Mouse (Mus musculus) C2C12 (cell line): ENCODE data around the gene Slc25a3. TPM values are rescaled to one million over a fixed set of nuclear protein-coding genes. Genes with fewer than 3 reads are reported as not detected.
A peak's percentile ranks its signal among the peaks of the same experiment; 100 is the strongest.

Source experiments
- H3K27me3 ChIP-seq: one replicate; pipeline ENCODE4 v1.6.1; 2011; ENCODE audit not compliant: control insufficient read depth, insufficient read depth, insufficient read length
- H3K36me3 ChIP-seq: one replicate; pipeline ENCODE4 v1.6.1; 2011; ENCODE audit not compliant: control insufficient read depth, insufficient read depth
- H3K4me3 ChIP-seq: one replicate; pipeline ENCODE4 v1.5.1; 2011; ENCODE audit warnings: mild to moderate bottlenecking, control low read depth; ENCODE audit not compliant: poor library complexity, insufficient read depth, severe bottlenecking
- H3K79me2 ChIP-seq: one replicate; pipeline ENCODE4 v1.6.1; 2011; ENCODE audit not compliant: control insufficient read depth, insufficient read depth
- H3K79me3 ChIP-seq: one replicate; pipeline ENCODE4 v1.6.1; 2011; ENCODE audit warnings: low read depth, control low read depth
- H3ac ChIP-seq: one replicate; pipeline ENCODE3; 2011; ENCODE audit warnings: low read depth; ENCODE audit not compliant: control insufficient read depth, insufficient read length
- CEBPB ChIP-seq: IDR thresholded peaks from one replicate; pipeline ENCODE4 v1.6.1; 2011; ENCODE audit warnings: low read depth, mild to moderate bottlenecking, control low read depth, moderate library complexity
- CTCF ChIP-seq: IDR thresholded peaks from one replicate; pipeline ENCODE4 v1.5.1; 2011; ENCODE audit not compliant: control insufficient read depth, insufficient read depth, insufficient read length
- FOSL1 ChIP-seq: IDR thresholded peaks from one replicate; pipeline ENCODE4 v1.8.0; 2011; ENCODE audit warnings: mild to moderate bottlenecking, low read length; ENCODE audit not compliant: poor library complexity, insufficient read depth, severe bottlenecking
- MAX ChIP-seq: IDR thresholded peaks from one replicate; pipeline ENCODE4 v1.6.1; 2011; ENCODE audit warnings: mild to moderate bottlenecking, control low read depth
- MYOD1 ChIP-seq: IDR thresholded peaks from one replicate; pipeline ENCODE4 v1.6.1; 2011; ENCODE audit warnings: low read depth; ENCODE audit not compliant: control insufficient read depth, insufficient read length
- MYOG ChIP-seq: IDR thresholded peaks from one replicate; pipeline ENCODE4 v1.6.1; 2011; ENCODE audit not compliant: control insufficient read depth, insufficient read length; ENCODE audit errors: extremely low read depth
- USF1 ChIP-seq: IDR thresholded peaks from one replicate; pipeline ENCODE4 v1.6.1; 2011; ENCODE audit warnings: low read depth, mild to moderate bottlenecking, control low read depth, moderate library complexity
- polyA plus RNA-seq: library from polyadenylated mRNA; unstranded; fragments of >200 nt; fragmentation: generic; extraction: Trizol; gene quantifications from one replicate; pipeline ENCODE4 v1.2.1, GENCODE M21; 2012; ENCODE audit warnings: missing spikeins

Gene Slc25a3
- polyA plus RNA-seq, 1 experiment = 722 TPM

DNA sequence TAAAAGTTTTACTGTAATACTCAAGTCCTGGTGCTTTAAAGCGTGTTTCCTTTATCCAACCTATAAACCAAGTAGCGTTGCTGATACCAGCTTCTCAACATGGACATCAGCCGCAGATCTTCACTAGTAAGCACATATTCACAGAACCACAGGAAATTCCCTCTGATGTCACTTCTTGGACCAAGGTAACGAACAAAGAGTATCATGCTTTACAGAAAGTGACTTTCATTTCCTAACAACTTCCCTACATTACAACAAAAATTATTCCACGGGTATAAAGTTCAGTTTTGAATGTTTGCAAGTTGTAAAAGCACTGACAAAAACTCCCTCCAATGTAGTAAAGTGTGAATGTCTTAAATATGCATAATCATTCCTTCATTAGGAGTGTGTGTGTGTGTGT is 43.3 kb downstream of the Slc25a3 start:
- TF ChIP-seq USF1 (no peak), CTCF (no peak), MYOD1 (no peak), FOSL1 (no peak), CEBPB (no peak)
- Histone ChIP-seq H3K79me2 (peaks cover 48% of the 10 kb centered on the region), H3K4me3 (no peak overlapping the region), H3K27me3 (no peaks in the 10 kb centered on the region), H3ac (no peak overlapping the region), H3K36me3 (peaks cover 42% of the 10 kb centered on the region), H3K79me3 (peaks cover 10% of the 10 kb centered on the region)

- peaks cover 7% of the 10 kb centered on the region for H3K79me3 ChIP-seq
- peaks cover 37% of the 10 kb centered on the region for H3K79me2 ChIP-seq
- TF ChIP-seq MYOD1 (peak; percentile 26), FOSL1 (peak; percentile 44), MAX (no peak)
- H3K27me3 ChIP-seq = no peaks in the 10 kb centered on the region
- no peak overlapping the region for H3ac ChIP-seq
- H3K36me3 ChIP-seq = peaks cover 66% of the 10 kb centered on the region
- H3K4me3 ChIP-seq = no peak overlapping the region
These were observed 47.2 kb downstream of the Slc25a3 start for GRCm38 (mm10) chr10:91076667-91077066.

GRCm38 (mm10) chr10:91073345-91073744 is 50.5 kb downstream of the Slc25a3 start:
- H3K27me3 ChIP-seq = no peaks in the 10 kb centered on the region
- H3K4me3 ChIP-seq = no peak overlapping the region
- peaks cover 66% of the 10 kb centered on the region for H3K36me3 ChIP-seq
- H3K79me3 ChIP-seq = peaks cover 2% of the 10 kb centered on the region
- H3K79me2 ChIP-seq = peaks cover 13% of the 10 kb centered on the region
- H3ac ChIP-seq = no peak overlapping the region
- TF ChIP-seq FOSL1 (no peak), CTCF (no peak)

GRCm38 (mm10) chr10:91071768-91072167 is 52.1 kb downstream of the Slc25a3 start:
- no peaks in the 10 kb centered on the region for H3K27me3 ChIP-seq
- no peak overlapping the region for H3ac ChIP-seq
- peaks cover 13% of the 10 kb centered on the region for H3K79me2 ChIP-seq
- peaks cover 69% of the 10 kb centered on the region for H3K36me3 ChIP-seq
- no peak overlapping the region for H3K4me3 ChIP-seq
- H3K79me3 ChIP-seq = peaks cover 2% of the 10 kb centered on the region
- TF ChIP-seq USF1 (no peak), CEBPB (no peak), FOSL1 (no peak), CTCF (no peak), MYOG (no peak), MYOD1 (no peak), MAX (no peak)

Other genes with a start within 250 kb of the Slc25a3 start
- 5.9 TPM for gene Apaf1, start 41.3 kb downstream of the Slc25a3 start, polyA plus RNA-seq
- gene Ikbip, start 41.1 kb downstream of the Slc25a3 start, polyA plus RNA-seq = 12.3 TPM
- gene Tmpo, start 57.3 kb upstream of the Slc25a3 start, polyA plus RNA-seq = 113 TPM